Mouse (Mus musculus) neural tube, embryonic 14.5 days (tissue): ENCODE measurements around the gene Slc30a4. TPM values are rescaled to one million over a fixed set of nuclear protein-coding genes. Genes with fewer than 3 reads are reported as not detected.

Experiments
- ATAC-seq: fragments of 200-750 bp; cut with Nextera tagmentation; 2 replicates; pipeline ENCODE4 v1.8.0; 2017; ENCODE audit warnings: low read depth, mild to moderate bottlenecking, moderate TSS enrichment, moderate library complexity
- H3K27ac ChIP-seq: fragments of 300-500 bp; sonication (generic); 2 replicates; pipeline ENCODE4 v1.5.1; 2014; ENCODE audit warnings: low read depth, mild to moderate bottlenecking, control low read depth, low read length, moderate library complexity, mixed read lengths
- H3K27me3 ChIP-seq: fragments of 300-500 bp; sonication (generic); 2 replicates; pipeline ENCODE4 v1.6.1; 2014; ENCODE audit warnings: low read length; ENCODE audit not compliant: control insufficient read depth, insufficient read depth
- H3K36me3 ChIP-seq: fragments of 300-500 bp; sonication (generic); 2 replicates; pipeline ENCODE4 v1.6.1; 2014; ENCODE audit warnings: low read length, mixed read lengths; ENCODE audit not compliant: control insufficient read depth, insufficient read depth
- H3K4me1 ChIP-seq: fragments of 300-500 bp; sonication (generic); 2 replicates; pipeline ENCODE4 v1.6.1; 2014; ENCODE audit warnings: low read length; ENCODE audit not compliant: control insufficient read depth, insufficient read depth
- H3K4me2 ChIP-seq: fragments of 300-500 bp; sonication (generic); 2 replicates; pipeline ENCODE4 v1.6.1; 2014; ENCODE audit warnings: mild to moderate bottlenecking, low read depth, low read length, control low read depth
- H3K4me3 ChIP-seq: fragments of 300-500 bp; sonication (generic); 2 replicates; pipeline ENCODE4 v1.5.1; 2014; ENCODE audit warnings: low read depth, low read length, control low read depth, mixed read lengths
- H3K9ac ChIP-seq: fragments of 300-500 bp; sonication (generic); replicated peaks from 2 replicates; pipeline ENCODE4 v1.6.1; 2014; ENCODE audit warnings: low read depth, mild to moderate bottlenecking, control low read depth, low read length, mixed read lengths
- H3K9me3 ChIP-seq: fragments of 300-500 bp; sonication (generic); 2 replicates; pipeline ENCODE4 v1.6.1; 2016; ENCODE audit warnings: low read length; ENCODE audit not compliant: control insufficient read depth
- WGBS: fragments of 180-500 bp; shearing (Covaris S2); extraction: QIAGEN DNeasy Blood & Tissue Kit; methylation state at CpG from one replicate; pipeline ENCODE4 v1.1.7; 2014; 5-methylcytosine and 5-hydroxymethylcytosine counted together
- polyA plus RNA-seq: library from polyadenylated mRNA; unstranded; fragments of >200 nt; fragmentation: Nextera tagmentation; extraction: Ambion mirVana; gene quantifications from 2 replicates; pipeline ENCODE4 v1.2.1, GENCODE M21; 2014

The Slc30a4 gene
- polyA plus RNA-seq, 1 experiment from 2014 or later = 12.5 TPM

- no peak overlapping the region for H3K4me3 ChIP-seq
- 86% methylated on average over 2 of the region's 2 CpGs for WGBS
- H3K27ac ChIP-seq = no peak overlapping the region
- H3K9ac ChIP-seq = no peak overlapping the region
- H3K9me3 ChIP-seq = no peaks in the 10 kb centered on the region
- no peak overlapping the region for H3K4me2 ChIP-seq
- no peaks in the 10 kb centered on the region for H3K36me3 ChIP-seq
- no peak for ATAC-seq
- peaks cover 14% of the 10 kb centered on the region for H3K4me1 ChIP-seq
- no peaks in the 10 kb centered on the region for H3K27me3 ChIP-seq
Observed at GRCm38 (mm10) chr2:122697526-122697925, 4.9 kb downstream of the Slc30a4 start.

- Histone ChIP-seq H3K4me3 (no peak overlapping the region), H3K27me3 (no peaks in the 10 kb centered on the region), H3K4me2 (no peak overlapping the region), H3K9me3 (peaks cover 6% of the 10 kb centered on the region), H3K4me1 (no peaks in the 10 kb centered on the region), H3K9ac (no peak overlapping the region), H3K36me3 (peaks cover 4% of the 10 kb centered on the region; the same call in 1 of the 2 replicates), H3K27ac (no peak overlapping the region)
- WGBS = 83% methylated on average over 6 of the region's 6 CpGs
- ATAC-seq = no peak
Observed at GRCm38 (mm10) chr2:122686665-122687064, 15.8 kb downstream of the Slc30a4 start.

DNA sequence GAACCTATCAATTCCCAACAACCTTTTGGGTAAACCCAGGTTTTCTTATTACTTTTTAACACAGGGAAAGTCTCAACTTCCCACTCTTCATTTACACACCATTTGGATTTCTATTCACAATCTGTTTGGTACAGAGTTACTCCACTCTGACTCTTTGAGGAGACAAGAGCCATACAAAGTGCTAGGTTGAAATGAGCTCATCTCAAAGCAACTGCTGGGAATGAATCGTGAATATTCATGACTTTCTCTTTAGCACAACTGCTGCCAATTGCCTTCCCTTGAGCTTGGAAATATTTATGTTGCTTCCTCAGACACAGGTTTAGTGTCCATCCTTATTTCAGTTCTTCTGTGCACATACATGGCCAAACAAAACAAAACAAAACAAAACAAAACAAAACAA lies 18.8 kb downstream of the Slc30a4 start:
- WGBS = 43% methylated on average over 1 of the region's 1 CpGs
- Histone ChIP-seq H3K4me2 (no peak overlapping the region), H3K4me3 (no peak overlapping the region), H3K9me3 (peaks cover 11% of the 10 kb centered on the region), H3K9ac (no peak overlapping the region), H3K4me1 (no peaks in the 10 kb centered on the region), H3K27ac (no peak overlapping the region), H3K36me3 (peaks cover 4% of the 10 kb centered on the region; the same call in 1 of the 2 replicates), H3K27me3 (no peaks in the 10 kb centered on the region)
- ATAC-seq = 0 out of 2 replicates have a peak, but pooled peaks have one; percentile 28

DNA sequence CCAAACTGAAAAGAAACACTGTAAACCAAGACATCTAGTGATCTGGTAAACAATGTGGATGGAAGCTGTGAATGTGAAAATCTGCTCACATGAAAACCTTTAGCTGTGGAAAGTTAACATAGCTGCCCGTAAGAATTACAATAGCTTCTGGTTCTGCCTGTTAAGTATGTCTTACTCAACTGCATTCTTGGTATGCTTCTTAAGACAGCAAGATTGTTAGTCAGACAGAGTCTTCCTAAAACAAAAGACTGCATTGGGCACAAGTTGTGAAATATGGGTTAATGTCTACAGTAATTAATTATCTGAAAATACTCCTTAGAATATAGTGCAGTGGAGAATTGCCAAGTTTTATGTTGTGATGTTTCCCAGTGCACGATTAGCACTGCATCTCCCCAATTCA lies 19.9 kb downstream of the Slc30a4 start:
- H3K27me3 ChIP-seq = no peaks in the 10 kb centered on the region
- no peak overlapping the region for H3K9ac ChIP-seq
- H3K4me1 ChIP-seq = no peaks in the 10 kb centered on the region
- ATAC-seq = no peak
- H3K27ac ChIP-seq = no peak overlapping the region
- peaks cover 4% of the 10 kb centered on the region; the same call in 1 of the 2 replicates for H3K36me3 ChIP-seq
- H3K4me2 ChIP-seq = no peak overlapping the region
- 54% methylated on average over 2 of the region's 2 CpGs for WGBS
- H3K9me3 ChIP-seq = peaks cover 11% of the 10 kb centered on the region
- H3K4me3 ChIP-seq = no peak overlapping the region

DNA sequence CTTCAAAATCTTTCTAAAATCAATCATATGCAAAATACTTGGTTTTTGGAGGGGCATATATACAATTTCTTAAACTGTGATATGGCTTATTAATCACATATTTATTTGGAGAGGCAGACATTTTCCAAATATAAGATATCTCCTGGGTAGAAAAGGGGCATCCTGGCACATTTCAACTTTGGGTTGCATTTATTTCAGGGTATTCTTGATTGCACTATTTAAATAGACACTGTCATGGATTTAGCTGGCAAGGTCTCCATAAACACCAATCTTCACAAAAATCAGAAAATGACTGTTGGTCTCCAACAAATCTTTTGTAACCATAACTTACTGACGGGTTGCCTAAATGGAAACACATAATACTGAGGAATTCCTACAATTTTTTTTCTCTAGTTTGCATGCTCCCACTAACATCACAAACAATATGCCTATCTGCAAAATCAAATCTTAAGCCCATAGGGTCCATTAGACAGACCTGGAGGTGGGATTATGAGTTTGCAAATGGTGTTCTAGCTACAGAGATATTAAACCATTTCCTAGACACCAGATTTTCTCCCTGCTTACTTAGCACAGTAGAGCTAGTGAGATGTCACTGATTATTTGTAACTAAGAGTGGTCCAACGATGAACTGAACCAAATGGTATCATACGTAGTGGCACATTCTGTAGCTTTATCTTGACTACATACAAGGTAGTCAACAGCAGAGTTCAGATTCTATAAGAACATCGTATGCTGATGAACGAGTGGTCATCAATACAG lies 20.9 kb downstream of the Slc30a4 start:
- H3K36me3 ChIP-seq = peaks cover 4% of the 10 kb centered on the region; the same call in 1 of the 2 replicates
- no peaks in the 10 kb centered on the region for H3K27me3 ChIP-seq
- H3K9me3 ChIP-seq = peaks cover 11% of the 10 kb centered on the region
- no peaks in the 10 kb centered on the region for H3K4me1 ChIP-seq
- H3K27ac ChIP-seq = no peak overlapping the region
- no peak overlapping the region for H3K4me3 ChIP-seq
- 87% methylated on average over 5 of the region's 5 CpGs for WGBS
- H3K9ac ChIP-seq = no peak overlapping the region
- 0 out of 2 replicates have a peak, but pooled peaks have one; percentile 21 for ATAC-seq
- H3K4me2 ChIP-seq = no peak overlapping the region

DNA sequence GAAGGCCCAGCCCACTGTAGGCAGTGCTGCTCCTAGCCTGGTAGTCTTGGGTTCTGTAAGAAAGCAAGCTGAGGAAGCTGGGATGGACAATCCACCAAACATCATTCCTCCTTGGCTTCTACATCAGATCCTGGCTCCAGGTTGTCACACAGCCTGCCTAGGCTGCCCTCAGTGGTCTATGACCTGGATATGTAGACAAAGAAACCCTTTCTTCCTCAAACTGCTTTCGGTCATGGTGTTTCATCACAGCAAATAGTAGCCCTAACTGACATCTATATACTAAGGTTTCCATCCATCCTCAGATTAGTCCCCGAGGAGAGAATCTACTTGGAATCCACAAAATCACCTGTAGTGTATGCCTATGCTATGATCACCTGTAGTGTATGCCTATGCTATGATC lies 27.3 kb downstream of the Slc30a4 start:
- Histone ChIP-seq H3K9ac (no peak overlapping the region), H3K4me1 (no peaks in the 10 kb centered on the region), H3K4me2 (no peak overlapping the region), H3K9me3 (no peaks in the 10 kb centered on the region), H3K27ac (no peak overlapping the region), H3K4me3 (no peak overlapping the region), H3K27me3 (no peaks in the 10 kb centered on the region), H3K36me3 (no peaks in the 10 kb centered on the region)
- no peak for ATAC-seq
- WGBS = 100% methylated on average over 2 of the region's 2 CpGs

- Histone ChIP-seq H3K36me3 (no peaks in the 10 kb centered on the region), H3K4me1 (no peaks in the 10 kb centered on the region), H3K4me3 (no peak overlapping the region), H3K27ac (no peak overlapping the region), H3K27me3 (no peaks in the 10 kb centered on the region), H3K4me2 (no peak overlapping the region), H3K9me3 (no peaks in the 10 kb centered on the region), H3K9ac (no peak overlapping the region)
- 76% methylated on average over 5 of the region's 5 CpGs for WGBS
- ATAC-seq = no peak
Observed at GRCm38 (mm10) chr2:122672841-122673240, 29.6 kb downstream of the Slc30a4 start.

DNA sequence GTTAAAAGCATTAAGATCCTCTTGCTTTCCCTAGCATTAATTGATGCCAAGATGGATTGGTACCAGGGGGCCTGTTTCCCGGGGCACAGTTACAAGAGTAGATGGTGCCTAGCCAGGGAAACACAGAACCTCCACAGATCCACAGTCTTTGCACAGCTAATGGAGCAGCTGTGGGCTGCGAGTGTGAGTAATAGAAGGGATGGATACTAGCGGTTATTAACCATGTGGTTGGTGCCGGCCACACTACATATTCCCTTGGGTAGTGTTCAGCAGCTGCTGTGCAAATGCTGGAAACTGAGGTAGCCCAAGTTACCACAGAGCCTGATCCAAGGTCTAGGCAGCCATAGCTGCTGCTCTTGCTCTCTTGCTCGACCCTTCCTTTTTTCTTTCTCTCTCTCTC lies 30.7 kb downstream of the Slc30a4 start:
- no peaks in the 10 kb centered on the region for H3K36me3 ChIP-seq
- H3K4me2 ChIP-seq = no peak overlapping the region
- H3K27me3 ChIP-seq = no peaks in the 10 kb centered on the region
- H3K9ac ChIP-seq = no peak overlapping the region
- no peak overlapping the region for H3K4me3 ChIP-seq
- peak; percentile 84; the same call in 1 of the 2 replicates for ATAC-seq
- H3K9me3 ChIP-seq = no peaks in the 10 kb centered on the region
- H3K27ac ChIP-seq = no peak overlapping the region
- 47% methylated on average over 5 of the region's 5 CpGs for WGBS
- H3K4me1 ChIP-seq = no peaks in the 10 kb centered on the region

DNA sequence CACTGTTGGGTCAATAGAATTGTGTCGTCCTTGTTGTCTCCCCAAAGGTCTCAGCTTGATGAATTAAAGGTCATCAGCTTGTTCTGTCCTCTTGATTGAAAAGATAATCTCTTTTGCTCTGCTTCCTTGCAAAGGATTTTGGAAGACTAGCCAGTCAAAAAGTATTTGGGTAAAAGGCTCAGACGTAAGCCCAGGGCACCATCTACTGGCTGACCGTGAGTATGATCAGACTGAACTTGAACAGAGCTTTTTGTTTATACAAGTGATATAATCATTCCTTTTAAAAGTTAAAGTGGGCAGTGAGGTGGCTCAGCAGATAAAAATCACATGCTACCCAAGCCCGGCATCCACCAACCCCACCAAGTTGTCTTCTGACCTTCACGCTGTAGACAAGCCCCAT lies 34.6 kb downstream of the Slc30a4 start:
- H3K36me3 ChIP-seq = no peaks in the 10 kb centered on the region
- H3K9ac ChIP-seq = no peak overlapping the region
- no peak for ATAC-seq
- no peak overlapping the region for H3K4me3 ChIP-seq
- no peak overlapping the region for H3K4me2 ChIP-seq
- WGBS = 64% methylated on average over 5 of the region's 5 CpGs
- no peaks in the 10 kb centered on the region for H3K4me1 ChIP-seq
- no peaks in the 10 kb centered on the region for H3K9me3 ChIP-seq
- no peaks in the 10 kb centered on the region for H3K27me3 ChIP-seq
- H3K27ac ChIP-seq = no peak overlapping the region
